Mouse (Mus musculus) lung, embryonic 15.5 days (tissue): ENCODE results near the gene Calm2. TPM values are rescaled to one million over a fixed set of nuclear protein-coding genes. Genes with fewer than 3 reads are reported as not detected.

Experiments
- ATAC-seq: fragments of 200-750 bp; cut with Nextera tagmentation; 2 replicates; pipeline ENCODE4 v1.8.0; 2017; ENCODE audit warnings: moderate number of reproducible peaks, borderline replicate concordance; ENCODE audit not compliant: low FRiP score, low TSS enrichment; ENCODE audit errors: extremely low read depth
- H3K27ac ChIP-seq: fragments of 300-500 bp; sonication (generic); 2 replicates; pipeline ENCODE4 v1.5.1; 2015; ENCODE audit warnings: moderate library complexity, mild to moderate bottlenecking, inconsistent platforms
- H3K27me3 ChIP-seq: fragments of 300-500 bp; sonication (generic); 2 replicates; pipeline ENCODE4 v1.6.1; 2015; ENCODE audit warnings: inconsistent platforms
- H3K36me3 ChIP-seq: fragments of 300-500 bp; sonication (generic); 2 replicates; pipeline ENCODE4 v1.6.1; 2015; ENCODE audit warnings: inconsistent platforms
- H3K4me1 ChIP-seq: fragments of 300-500 bp; sonication (generic); 2 replicates; pipeline ENCODE4 v1.6.1; 2015; ENCODE audit warnings: inconsistent platforms
- H3K4me2 ChIP-seq: fragments of 300-500 bp; sonication (generic); 2 replicates; pipeline ENCODE4 v1.6.1; 2015; ENCODE audit warnings: inconsistent platforms, mild to moderate bottlenecking, moderate library complexity
- H3K4me3 ChIP-seq: fragments of 300-500 bp; sonication (generic); 2 replicates; pipeline ENCODE4 v1.5.1; 2015; ENCODE audit warnings: mild to moderate bottlenecking, inconsistent platforms
- H3K9ac ChIP-seq: fragments of 300-500 bp; sonication (generic); 2 replicates; pipeline ENCODE4 v1.6.1; 2015; ENCODE audit warnings: inconsistent platforms
- H3K9me3 ChIP-seq: fragments of 300-500 bp; sonication (generic); 2 replicates; pipeline ENCODE4 v1.6.1; 2016; ENCODE audit warnings: inconsistent platforms
- WGBS: fragments of 180-500 bp; shearing (Covaris S2); methylation state at CpG from one replicate; pipeline ENCODE4 v1.1.7; 2015; 5-methylcytosine and 5-hydroxymethylcytosine counted together
- polyA plus RNA-seq: library from polyadenylated mRNA; unstranded; fragments of >200 nt; fragmentation: Nextera tagmentation; extraction: Ambion mirVana; gene quantifications from 2 replicates; pipeline ENCODE4 v1.2.1, GENCODE M21; 2015

Gene Calm2
- polyA plus RNA-seq = 942 and 944 TPM in 2 replicates

GRCm38 (mm10) chr17:87446767-87447611, at the start of gene Calm2:
Gene Calm2, minus strand, starts transcription at chr17:87446935.
- H3K9ac ChIP-seq = peak within 1 kb of the TSS; percentile 97
- WGBS = under 1% methylated on average over 66 of the region's 69 CpGs
- peak within 1 kb of the TSS; percentile 70 for H3K4me2 ChIP-seq
- H3K9me3 ChIP-seq = no peaks in the 10 kb centered on the region
- peaks cover 31% of the 10 kb centered on the region for H3K4me1 ChIP-seq
- H3K36me3 ChIP-seq = peaks cover 4% of the 10 kb centered on the region; the same call in 1 of the 2 replicates
- peak; percentile 92 for ATAC-seq
- peak within 1 kb of the TSS; percentile 98 for H3K27ac ChIP-seq
- H3K27me3 ChIP-seq = no peaks in the 10 kb centered on the region; the same call in 1 of the 2 replicates
- peak within 1 kb of the TSS; percentile 83 for H3K4me3 ChIP-seq

DNA sequence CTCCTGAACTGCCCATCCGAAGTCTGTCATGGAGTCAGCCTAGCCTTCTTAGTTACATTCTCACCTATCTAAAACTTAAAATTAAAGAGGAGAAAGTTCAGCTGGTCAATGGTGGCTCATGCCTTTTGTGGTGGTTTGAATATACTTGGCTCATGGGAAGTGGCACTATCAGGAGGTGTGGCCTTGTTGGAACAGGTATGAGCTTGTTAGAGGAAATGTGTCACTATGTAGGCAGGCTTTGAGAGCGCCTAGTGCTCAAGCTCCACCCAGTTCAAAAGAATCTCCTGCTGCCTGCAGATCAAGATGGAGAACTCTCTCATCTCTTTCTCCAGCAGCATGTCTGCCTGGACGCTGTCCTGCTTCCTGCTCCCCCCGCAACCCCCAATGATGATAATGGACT, 48.8 kb upstream of the Calm2 start:
- no peak overlapping the region for H3K4me2 ChIP-seq
- H3K4me3 ChIP-seq = no peak overlapping the region
- 82% methylated on average over 4 of the region's 4 CpGs for WGBS
- ATAC-seq = no peak
- 0 out of 2 replicates have a peak, but pooled peaks cover under 1% of the 10 kb centered on the region for H3K4me1 ChIP-seq
- no peak overlapping the region for H3K9ac ChIP-seq
- H3K36me3 ChIP-seq = no peaks in the 10 kb centered on the region
- no peak overlapping the region for H3K27ac ChIP-seq
- H3K27me3 ChIP-seq = peaks cover 6% of the 10 kb centered on the region; the same call in 1 of the 2 replicates
- no peaks in the 10 kb centered on the region for H3K9me3 ChIP-seq

DNA sequence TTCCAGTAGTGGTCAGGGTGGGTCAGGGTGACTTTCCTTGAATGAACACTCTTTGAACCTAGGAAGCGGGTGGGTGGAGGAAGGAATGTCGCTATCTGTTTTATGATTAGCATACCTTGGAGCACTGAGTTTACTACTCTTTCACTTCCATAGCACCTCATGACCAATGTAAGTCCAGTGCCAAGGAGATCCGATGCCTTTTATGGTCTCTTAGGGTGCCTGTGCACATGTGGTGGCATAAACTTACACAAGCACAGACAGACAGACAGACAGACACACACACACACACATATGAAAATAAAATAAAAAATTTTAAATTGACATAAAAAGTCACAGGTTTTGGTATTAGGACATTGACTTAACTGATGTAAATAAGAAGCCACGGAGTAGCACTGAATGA, 47.6 kb upstream of the Calm2 start:
- WGBS = 90% methylated on average over 4 of the region's 4 CpGs
- Histone ChIP-seq H3K4me3 (no peak overlapping the region), H3K36me3 (no peaks in the 10 kb centered on the region), H3K27me3 (peaks cover 6% of the 10 kb centered on the region; the same call in 1 of the 2 replicates), H3K4me2 (no peak overlapping the region), H3K9me3 (no peaks in the 10 kb centered on the region), H3K9ac (no peak overlapping the region), H3K4me1 (0 out of 2 replicates have a peak, but pooled peaks cover 3% of the 10 kb centered on the region), H3K27ac (no peak overlapping the region)
- ATAC-seq = no peak

DNA sequence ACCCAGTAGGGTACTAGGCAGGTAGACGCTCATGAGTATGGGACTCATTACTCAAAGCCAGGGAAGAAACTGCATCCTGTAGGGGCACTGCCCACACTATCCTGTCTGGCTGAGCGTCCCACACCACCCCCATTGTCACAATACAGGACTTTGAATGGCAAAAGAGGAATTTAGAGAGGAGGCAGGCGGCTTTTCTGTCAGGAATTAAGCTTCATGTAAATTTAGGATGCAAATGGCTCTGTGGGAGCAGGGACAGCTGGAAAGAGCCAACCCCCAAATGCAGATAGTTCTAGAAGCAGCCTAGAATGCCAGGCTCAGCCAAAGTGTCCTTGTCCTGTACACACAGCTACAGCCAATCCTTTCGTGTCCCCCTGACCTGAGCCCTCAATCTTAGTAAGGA, 45.6 kb upstream of the Calm2 start:
- Histone ChIP-seq H3K27me3 (peaks cover 6% of the 10 kb centered on the region; the same call in 1 of the 2 replicates), H3K4me3 (no peak overlapping the region), H3K4me1 (0 out of 2 replicates have a peak, but pooled peaks cover 3% of the 10 kb centered on the region), H3K36me3 (no peaks in the 10 kb centered on the region), H3K27ac (no peak overlapping the region), H3K9me3 (no peaks in the 10 kb centered on the region), H3K9ac (no peak overlapping the region), H3K4me2 (no peak overlapping the region)
- no peak for ATAC-seq
- WGBS = 63% methylated on average over 4 of the region's 4 CpGs

- H3K36me3 ChIP-seq = no peaks in the 10 kb centered on the region
- 17% methylated on average over 6 of the region's 6 CpGs for WGBS
- no peaks in the 10 kb centered on the region for H3K9me3 ChIP-seq
- H3K9ac ChIP-seq = no peak overlapping the region
- H3K27me3 ChIP-seq = peaks cover 6% of the 10 kb centered on the region; the same call in 1 of the 2 replicates
- no peak overlapping the region for H3K4me2 ChIP-seq
- 0 out of 2 replicates have a peak, but pooled peaks cover 3% of the 10 kb centered on the region for H3K4me1 ChIP-seq
- H3K27ac ChIP-seq = no peak overlapping the region
- ATAC-seq = no peak
- H3K4me3 ChIP-seq = no peak overlapping the region
Observed at GRCm38 (mm10) chr17:87490295-87490694, 43.6 kb upstream of the Calm2 start.

- ATAC-seq = no peak
- WGBS = 87% methylated on average over 5 of the region's 5 CpGs
- Histone ChIP-seq H3K9ac (no peak overlapping the region), H3K27ac (no peak overlapping the region), H3K4me2 (no peak overlapping the region), H3K9me3 (no peaks in the 10 kb centered on the region), H3K4me1 (0 out of 2 replicates have a peak, but pooled peaks cover 7% of the 10 kb centered on the region), H3K4me3 (no peak overlapping the region), H3K36me3 (no peaks in the 10 kb centered on the region), H3K27me3 (no peaks in the 10 kb centered on the region)
Observed at GRCm38 (mm10) chr17:87485751-87486150, 39.0 kb upstream of the Calm2 start.

DNA sequence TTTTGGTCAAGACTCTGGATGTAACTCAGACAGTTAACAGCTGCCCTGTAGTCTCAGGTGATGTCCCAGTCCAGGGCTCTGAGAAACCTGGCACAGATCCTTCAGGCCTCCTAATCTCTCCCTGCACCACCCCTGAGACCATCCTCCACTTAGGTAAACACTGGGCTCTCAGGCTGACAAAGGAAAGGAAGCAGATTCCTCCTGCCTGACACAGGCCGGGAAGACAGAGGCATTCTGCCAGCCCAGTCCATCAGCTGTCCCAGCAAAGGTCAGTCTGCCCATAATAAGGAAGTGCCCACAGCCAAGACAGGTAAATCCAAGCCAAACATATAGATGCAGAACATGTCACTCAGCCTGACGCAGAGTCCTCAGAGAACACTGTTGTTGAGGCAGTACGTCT, 36.1 kb upstream of the Calm2 start:
- WGBS = 46% methylated on average over 3 of the region's 3 CpGs
- Histone ChIP-seq H3K9me3 (no peaks in the 10 kb centered on the region), H3K27me3 (no peaks in the 10 kb centered on the region), H3K27ac (peak overlapping the region; percentile 29; the same call in 1 of the 2 replicates), H3K4me2 (no peak overlapping the region), H3K4me1 (peaks cover 9% of the 10 kb centered on the region; the same call in 1 of the 2 replicates), H3K9ac (no peak overlapping the region), H3K4me3 (no peak overlapping the region), H3K36me3 (no peaks in the 10 kb centered on the region)
- ATAC-seq = no peak

GRCm38 (mm10) chr17:87478569-87478968, 31.8 kb upstream of the Calm2 start:
- no peak for ATAC-seq

GRCm38 (mm10) chr17:87477611-87478010, 30.9 kb upstream of the Calm2 start:
- WGBS = 42% methylated on average over 16 of the region's 16 CpGs
- no peak overlapping the region for H3K9ac ChIP-seq

More at GRCm38 (mm10) chr17:87478569-87478968, 31.8 kb upstream of the Calm2 start:
- no peaks in the 10 kb centered on the region for H3K9me3 ChIP-seq
- no peak overlapping the region for H3K4me3 ChIP-seq
- H3K27me3 ChIP-seq = no peaks in the 10 kb centered on the region
- no peaks in the 10 kb centered on the region for H3K36me3 ChIP-seq
- H3K27ac ChIP-seq = peak overlapping the region; percentile 63
- H3K9ac ChIP-seq = no peak overlapping the region
- WGBS = 64% methylated on average over 9 of the region's 9 CpGs
- H3K4me2 ChIP-seq = no peak overlapping the region
- H3K4me1 ChIP-seq = peaks cover 36% of the 10 kb centered on the region

GRCm38 (mm10) chr17:87475356-87475755, 28.6 kb upstream of the Calm2 start:
- Histone ChIP-seq H3K36me3 (no peaks in the 10 kb centered on the region), H3K4me1 (peaks cover 44% of the 10 kb centered on the region), H3K9ac (no peak overlapping the region), H3K27ac (no peak overlapping the region), H3K27me3 (no peaks in the 10 kb centered on the region), H3K4me2 (no peak overlapping the region), H3K9me3 (no peaks in the 10 kb centered on the region), H3K4me3 (no peak overlapping the region)
- no peak for ATAC-seq
- 29% methylated on average over 8 of the region's 8 CpGs for WGBS

More at GRCm38 (mm10) chr17:87477611-87478010, 30.9 kb upstream of the Calm2 start:
- no peaks in the 10 kb centered on the region for H3K9me3 ChIP-seq
- no peak overlapping the region for H3K4me2 ChIP-seq
- H3K4me1 ChIP-seq = peaks cover 42% of the 10 kb centered on the region
- no peaks in the 10 kb centered on the region for H3K27me3 ChIP-seq
- 0 out of 2 replicates have a peak overlapping the region, but pooled peaks have one; percentile 21 for H3K27ac ChIP-seq
- no peaks in the 10 kb centered on the region for H3K36me3 ChIP-seq
- ATAC-seq = no peak
- H3K4me3 ChIP-seq = no peak overlapping the region

GRCm38 (mm10) chr17:87474501-87474795, 27.7 kb upstream of the Calm2 start:
- Histone ChIP-seq H3K9me3 (no peaks in the 10 kb centered on the region), H3K4me2 (peak overlapping the region; percentile 76), H3K4me3 (peak overlapping the region; percentile 31), H3K27me3 (no peaks in the 10 kb centered on the region), H3K27ac (0 out of 2 replicates have a peak overlapping the region, but pooled peaks have one; percentile 4), H3K36me3 (no peaks in the 10 kb centered on the region), H3K4me1 (peaks cover 44% of the 10 kb centered on the region), H3K9ac (no peak overlapping the region; the same call in 1 of the 2 replicates)
- ATAC-seq = no peak
- WGBS = 4% methylated on average over 7 of the region's 7 CpGs
